Mouse (Mus musculus) kidney, adult 2 months (tissue): ENCODE results near the gene Tomm22.

Experiments used
- CTCF ChIP-seq: fragments of 200-500 bp; conservative IDR thresholded peaks from 2 replicates; pipeline ENCODE4 v1.5.1; 2011; ENCODE audit warnings: low read depth, mild to moderate bottlenecking, control low read depth, low read length, moderate library complexity, mixed read lengths; ENCODE audit not compliant: insufficient read depth, insufficient read length
- POLR2A ChIP-seq: fragments of 200-500 bp; IDR thresholded peaks from one replicate; pipeline ENCODE4 v1.6.1; 2011; ENCODE audit warnings: low read depth, low read length, control low read depth

GRCm38 (mm10) chr15:79670972-79671299 lies 275 bp downstream of the Tomm22 start:
- TF ChIP-seq POLR2A (no peak), CTCF (no peak)
